Mouse (Mus musculus): ENCODE data around the gene Mrps5. TPM values are rescaled to one million over a fixed set of nuclear protein-coding genes. Genes with fewer than 3 reads are reported as not detected.

Gene Mrps5
- total RNA-seq, 2 experiments from 2014 or later = 88.2 to 93.6 TPM

Other genes starting within 250 kb of the Mrps5 start
- under 1 TPM; 0.12 to 0.31 TPM for gene Astl, start 248.6 kb upstream of the Mrps5 start, total RNA-seq (2021)
- gene Adra2b, start 224.0 kb upstream of the Mrps5 start, total RNA-seq (2021) = 1 to 10 TPM in 1 of 2 experiments, under 1 TPM in 1; 0.96 to 1.2 TPM
- gene Gpat2, start 162.0 kb upstream of the Mrps5 start, total RNA-seq (2021) = under 1 TPM; 0.10 to 0.17 TPM
- gene Fahd2a, start 142.7 kb upstream of the Mrps5 start, total RNA-seq (2021) = 10 to 100 TPM; 11.2 to 13.2 TPM
- gene Kcnip3, start 65.1 kb upstream of the Mrps5 start, total RNA-seq (2021) = 1 to 10 TPM in 1 of 2 experiments, under 1 TPM in 1; 0.64 to 1.0 TPM
- gene Prom2, start 45.8 kb upstream of the Mrps5 start, total RNA-seq (2021) = not detected
- gene Zfp661, start 128 bp upstream of the Mrps5 start, total RNA-seq (2021) = 1 to 10 TPM; 2.0 to 2.5 TPM
- gene Mal, start 69.5 kb downstream of the Mrps5 start, total RNA-seq (2021) = 10 to 100 TPM; 15.9 to 17.6 TPM
- gene Mall, start 142.7 kb downstream of the Mrps5 start, total RNA-seq (2021) = 10 to 100 TPM; 10.5 to 11.0 TPM
- 10 to 100 TPM; 13.4 to 13.8 TPM for gene Nphp1, start 201.7 kb downstream of the Mrps5 start, total RNA-seq (2021)
- gene Mtln, start 205.3 kb downstream of the Mrps5 start, total RNA-seq (2021) = 10 to 100 TPM; 43.9 to 48.3 TPM
- gene Bub1, start 244.6 kb downstream of the Mrps5 start, total RNA-seq (2021) = 10 to 100 TPM; 10.1 to 10.6 TPM